Mouse (Mus musculus) bone marrow, adult 2 months (tissue): ENCODE results near the gene Hnrnpll. TPM values are rescaled to one million over a fixed set of nuclear protein-coding genes. Genes with fewer than 3 reads are reported as not detected.

Source experiments
- H3K27ac ChIP-seq: fragments of 200-500 bp; 2 replicates; pipeline ENCODE4 v1.5.1; 2012; ENCODE audit warnings: low read depth, mild to moderate bottlenecking, control low read depth, inconsistent platforms, low read length; ENCODE audit not compliant: control insufficient read depth, poor library complexity, insufficient read depth
- H3K4me1 ChIP-seq: fragments of 200-500 bp; 2 replicates; pipeline ENCODE4 v1.6.1; 2011; ENCODE audit warnings: low read length; ENCODE audit not compliant: control insufficient read depth, insufficient read depth
- H3K4me3 ChIP-seq: fragments of 200-500 bp; replicated peaks from 2 replicates; pipeline ENCODE3; 2011; ENCODE audit warnings: mild to moderate bottlenecking, low read depth, low read length, control low read depth; ENCODE audit not compliant: control insufficient read depth
- CTCF ChIP-seq: fragments of 200-500 bp; IDR thresholded peaks from 2 replicates; pipeline ENCODE4 v1.5.1; 2011; ENCODE audit warnings: low read length, control low read depth; ENCODE audit not compliant: control insufficient read depth, insufficient read depth
- POLR2A ChIP-seq: fragments of 200-500 bp; IDR thresholded peaks from 2 replicates; pipeline ENCODE4 v1.6.1; 2011; ENCODE audit warnings: low read depth, mild to moderate bottlenecking, control low read depth, low read length, borderline replicate concordance; ENCODE audit not compliant: control insufficient read depth
- WGBS: fragments of 180-500 bp; shearing (Covaris S2); methylation state at CpG from one replicate; pipeline ENCODE4 v1.1.7; 2018; 5-methylcytosine and 5-hydroxymethylcytosine counted together
- polyA plus RNA-seq: library from polyadenylated mRNA; stranded (reverse); fragments of >200 nt; gene quantifications from 2 replicates; pipeline ENCODE4 v1.2.4, GENCODE M21; 2011; ENCODE audit warnings: low replicate concordance; ENCODE audit not compliant: missing spikeins, insufficient read depth, insufficient read length

Gene Hnrnpll
- polyA plus RNA-seq, 1 experiment = 21.8 TPM

- Histone ChIP-seq H3K4me1 (peaks cover 1% of the 10 kb centered on the region; the same call in 1 of the 2 replicates), H3K4me3 (no peak overlapping the region), H3K27ac (no peak overlapping the region)
- TF ChIP-seq CTCF (no peak), POLR2A (no peak)
- 17% methylated on average over 6 of the region's 6 CpGs for WGBS
Observed at GRCm38 (mm10) chr17:80091879-80092549, 29.9 kb upstream of the Hnrnpll start.

- H3K4me3 ChIP-seq = no peak overlapping the region
- H3K27ac ChIP-seq = no peak overlapping the region
- 36% methylated on average over 4 of the region's 4 CpGs for WGBS
- H3K4me1 ChIP-seq = no peaks in the 10 kb centered on the region; the same call in 1 of the 2 replicates
- no peak for TF ChIP-seq CTCF
- TF ChIP-seq POLR2A = no peak
Observed at GRCm38 (mm10) chr17:80090551-80090950, 28.4 kb upstream of the Hnrnpll start.

- H3K4me3 ChIP-seq = no peak overlapping the region
- no peaks in the 10 kb centered on the region; the same call in 1 of the 2 replicates for H3K4me1 ChIP-seq
- TF ChIP-seq POLR2A (no peak), CTCF (no peak)
- WGBS = 85% methylated on average over 3 of the region's 3 CpGs
- no peak overlapping the region for H3K27ac ChIP-seq
Observed at GRCm38 (mm10) chr17:80088168-80088567, 26.0 kb upstream of the Hnrnpll start.

- no peaks in the 10 kb centered on the region; the same call in 1 of the 2 replicates for H3K4me1 ChIP-seq
- TF ChIP-seq CTCF = no peak
- no peak for TF ChIP-seq POLR2A
- no peak overlapping the region for H3K27ac ChIP-seq
- WGBS = 85% methylated on average over 11 of the region's 11 CpGs
- H3K4me3 ChIP-seq = no peak overlapping the region
Observed at GRCm38 (mm10) chr17:80086591-80086990, 24.5 kb upstream of the Hnrnpll start.

- 56% methylated on average over 9 of the region's 9 CpGs for WGBS
- Histone ChIP-seq H3K27ac (no peak overlapping the region), H3K4me3 (no peak overlapping the region), H3K4me1 (no peaks in the 10 kb centered on the region; the same call in 1 of the 2 replicates)
- TF ChIP-seq CTCF (no peak), POLR2A (no peak)
Observed at GRCm38 (mm10) chr17:80084424-80084823, 22.3 kb upstream of the Hnrnpll start.

GRCm38 (mm10) chr17:80083223-80083622 is 21.1 kb upstream of the Hnrnpll start:
- Histone ChIP-seq H3K27ac (peak overlapping the region; percentile 89), H3K4me1 (no peaks in the 10 kb centered on the region; the same call in 1 of the 2 replicates), H3K4me3 (no peak overlapping the region)
- TF ChIP-seq POLR2A (no peak), CTCF (no peak)
- 34% methylated on average over 6 of the region's 6 CpGs for WGBS

GRCm38 (mm10) chr17:80078726-80079125 is 16.6 kb upstream of the Hnrnpll start:
- TF ChIP-seq CTCF = no peak
- no peak for TF ChIP-seq POLR2A
- Histone ChIP-seq H3K4me1 (no peaks in the 10 kb centered on the region; the same call in 1 of the 2 replicates), H3K4me3 (no peak overlapping the region), H3K27ac (no peak overlapping the region)
- WGBS = 86% methylated on average over 4 of the region's 4 CpGs

GRCm38 (mm10) chr17:80067257-80067656 is 5.1 kb upstream of the Hnrnpll start:
- 27% methylated on average over 5 of the region's 6 CpGs for WGBS
- Histone ChIP-seq H3K4me3 (no peak overlapping the region), H3K4me1 (no peaks in the 10 kb centered on the region), H3K27ac (no peak overlapping the region)
- TF ChIP-seq POLR2A (no peak), CTCF (no peak)
